Mouse (Mus musculus): ENCODE results near the gene Rhot1.
A peak's percentile ranks its signal among the peaks of the same experiment; 100 is the strongest.
"Not testable (repeated sequence)": the region's sequence is repeated elsewhere in the genome, so short reads cannot be mapped to it uniquely, and the experiment has no call there.

Rhot1 gene

GRCm38 (mm10) chr11:80208860-80209800 is at the start of gene Rhot1:
Gene Rhot1, plus strand, starts transcription at chr11:80209019.
- peak; percentile 89 to 94 for DNase-seq (ENCODE audit: low spot score in 2 of 2)

DNA sequence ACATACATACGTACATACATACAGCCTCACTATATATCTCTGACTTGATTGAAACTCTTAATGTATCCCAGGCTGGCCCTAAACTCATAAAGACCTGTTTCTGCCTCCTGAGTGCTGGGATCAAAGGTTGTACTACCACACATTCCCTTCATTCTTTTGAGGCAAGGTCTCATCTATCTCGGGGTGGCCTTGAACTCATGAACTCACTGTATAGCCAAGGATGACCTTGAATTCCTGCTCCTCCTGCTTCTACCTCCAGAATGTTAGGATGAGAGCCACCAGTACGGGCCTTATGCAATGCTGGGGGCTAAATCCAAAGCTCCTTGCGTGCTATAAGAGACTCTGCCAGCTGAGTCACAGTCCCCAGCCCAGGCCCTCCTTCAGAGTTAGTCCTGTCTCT is 47.8 kb upstream of the Rhot1 start:
- DNase-seq (ENCODE audit: low spot score in 2 of 2) = no peak

GRCm38 (mm10) chr11:80163362-80164116 is 45.3 kb upstream of the Rhot1 start:
- DNase-seq (ENCODE audit: low spot score in 2 of 2) = no peak

GRCm38 (mm10) chr11:80164224-80164623 is 44.6 kb upstream of the Rhot1 start:
- DNase-seq (ENCODE audit: low spot score in 2 of 2) = no peak

DNA sequence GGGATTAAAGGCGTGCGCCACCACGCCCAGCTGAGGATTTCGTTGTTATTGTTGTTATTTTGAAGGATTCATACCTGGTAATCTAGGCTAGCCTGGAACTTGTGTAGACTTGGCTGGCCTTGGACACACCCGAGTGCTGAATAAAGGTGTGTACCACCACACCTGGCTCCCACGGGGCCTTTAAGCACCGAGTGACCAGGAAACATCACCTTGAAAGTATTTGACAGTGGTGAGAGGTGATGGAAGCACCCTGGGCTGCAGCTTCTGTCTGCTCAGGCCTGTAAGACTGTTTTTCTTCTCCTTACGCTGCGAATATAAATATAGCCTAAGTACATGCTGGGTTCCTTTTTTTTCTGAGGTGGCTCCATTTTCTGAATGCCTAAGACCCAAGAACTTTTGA is 40.7 kb upstream of the Rhot1 start:
- no peak for DNase-seq (ENCODE audit: low spot score in 2 of 2)

GRCm38 (mm10) chr11:80168611-80169249 is 40.1 kb upstream of the Rhot1 start:
- no peak for DNase-seq (ENCODE audit: low spot score in 2 of 2)

GRCm38 (mm10) chr11:80169629-80170028 is 39.2 kb upstream of the Rhot1 start:
- no peak for DNase-seq (ENCODE audit: low spot score in 2 of 2)

GRCm38 (mm10) chr11:80170351-80170750 is 38.5 kb upstream of the Rhot1 start:
- no peak for DNase-seq (ENCODE audit: low spot score in 2 of 2)

DNA sequence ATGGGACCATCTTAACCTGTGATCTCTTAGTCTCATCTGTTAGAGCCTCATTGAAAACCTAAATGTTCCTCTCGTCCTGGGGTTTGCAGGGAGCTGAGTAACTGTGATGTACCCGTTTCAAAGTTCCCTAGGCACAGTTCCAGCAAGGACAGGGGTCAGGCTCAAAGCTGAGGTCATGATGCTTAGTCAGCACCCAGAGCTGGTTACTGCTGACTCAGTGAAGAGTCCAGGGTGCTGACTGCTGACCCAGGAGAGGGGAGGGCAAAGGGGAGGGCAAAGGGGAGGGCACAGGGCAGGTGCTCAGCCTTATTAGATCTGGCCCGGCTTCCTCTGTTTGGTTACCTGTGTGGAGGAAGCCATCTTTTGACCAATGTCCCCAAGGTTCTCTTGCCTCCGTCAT is 36.9 kb upstream of the Rhot1 start:
- no peak for DNase-seq (ENCODE audit: low spot score in 2 of 2)

DNA sequence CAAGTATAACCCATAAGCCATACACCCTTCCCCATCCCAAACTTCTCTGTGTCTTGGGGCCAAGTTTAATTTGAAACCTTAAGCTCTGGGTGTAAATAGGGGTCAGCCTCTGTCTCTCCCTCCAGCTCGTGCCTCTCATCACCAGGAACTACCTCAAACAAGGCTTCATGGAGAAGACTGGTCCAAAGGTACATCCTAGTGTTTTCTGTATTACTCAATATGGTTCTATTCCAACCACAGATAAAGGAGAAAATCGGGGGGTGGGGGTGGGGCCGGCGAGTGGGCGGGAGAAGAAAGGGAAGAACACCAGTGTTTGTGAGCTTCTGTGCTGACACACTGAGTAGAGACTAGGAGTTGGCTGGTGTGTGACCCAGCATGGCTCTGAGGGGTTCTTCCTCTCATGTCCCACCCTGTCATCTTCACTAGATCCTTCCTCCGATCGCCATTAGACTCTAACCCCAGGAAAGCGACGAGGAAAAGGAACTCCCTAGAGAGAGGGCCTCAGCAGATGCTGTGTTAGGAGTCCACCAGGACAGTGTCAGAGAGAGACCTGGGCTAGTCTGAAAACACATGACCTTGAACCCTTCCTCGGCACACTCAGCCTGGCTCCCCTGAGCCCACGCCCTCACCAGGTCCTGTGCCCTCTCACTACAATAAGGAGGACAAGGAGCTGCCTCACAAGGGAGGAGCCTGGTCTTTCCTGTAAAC is 34.7 kb upstream of the Rhot1 start:
- no peak for DNase-seq (ENCODE audit: low spot score in 2 of 2)

- no peak for DNase-seq (ENCODE audit: low spot score in 2 of 2)
These were observed 31.6 kb upstream of the Rhot1 start for GRCm38 (mm10) chr11:80176911-80177895.

DNA sequence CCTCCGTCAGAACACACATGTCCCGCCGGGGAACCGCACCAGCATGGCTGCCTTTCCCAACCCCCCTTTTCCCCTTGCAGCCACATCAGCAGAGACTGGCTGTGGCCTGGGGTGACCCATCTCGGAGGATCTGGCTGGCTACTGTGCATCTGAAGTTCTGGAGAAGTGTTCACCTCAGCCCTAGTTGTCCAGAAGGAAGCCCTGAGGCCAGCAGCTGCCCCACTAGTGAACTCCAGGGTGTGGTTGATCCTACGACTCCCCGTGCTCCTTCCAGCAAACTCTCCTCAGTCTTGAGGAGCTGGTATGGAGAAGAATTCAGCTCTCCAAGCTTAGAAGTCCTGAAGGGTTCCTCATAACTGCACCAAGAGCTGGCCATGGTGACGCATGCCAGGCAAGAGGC is 30.5 kb upstream of the Rhot1 start:
- no peak for DNase-seq (ENCODE audit: low spot score in 2 of 2)

DNA sequence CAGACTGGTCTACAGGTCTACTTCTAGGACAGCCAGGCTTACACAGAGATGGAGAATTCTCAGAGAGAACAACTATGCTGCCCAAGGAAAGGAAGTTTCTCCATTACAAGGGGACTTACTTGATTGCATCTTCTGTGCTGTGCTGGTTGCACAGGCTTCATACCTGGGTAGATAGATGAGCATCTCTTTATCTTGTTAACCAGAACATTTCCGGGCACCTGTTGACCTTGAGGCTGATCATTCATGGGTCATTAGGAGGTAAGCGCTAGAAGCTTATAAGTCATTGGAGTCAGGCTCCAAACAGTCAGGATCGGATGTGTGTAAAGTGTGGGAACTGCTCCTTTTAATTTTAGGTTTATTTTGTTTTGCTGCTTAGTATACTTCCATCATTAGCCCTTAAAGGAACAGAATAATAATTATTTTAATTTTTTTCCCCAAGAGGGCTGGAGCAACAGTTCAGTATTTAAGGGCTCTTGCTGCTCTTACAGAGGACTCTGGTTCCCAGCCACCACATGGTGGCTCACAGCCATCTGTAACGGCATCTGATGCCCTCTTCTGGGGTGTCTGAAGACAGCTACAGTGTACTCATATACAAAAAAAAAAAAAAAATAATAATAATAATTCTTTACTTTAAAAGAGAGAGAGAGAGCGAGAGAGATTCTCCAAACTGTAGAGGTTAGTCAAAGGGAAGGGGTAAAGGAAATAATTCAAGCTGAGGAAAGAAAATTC is 27.6 kb upstream of the Rhot1 start:
- DNase-seq (ENCODE audit: low spot score in 2 of 2) = no peak

GRCm38 (mm10) chr11:80183054-80183704 is 25.6 kb upstream of the Rhot1 start:
- DNase-seq (ENCODE audit: low spot score in 2 of 2) = not testable (repeated sequence)

GRCm38 (mm10) chr11:80183705-80184255 is 25.0 kb upstream of the Rhot1 start, which contains the start of gene Rnf135:
Gene Rnf135, plus strand, starts transcription at chr11:80183851.
- peak; percentile 60 to 76 for DNase-seq (ENCODE audit: low spot score in 2 of 2)

GRCm38 (mm10) chr11:80184531-80185071 is 24.2 kb upstream of the Rhot1 start:
- DNase-seq (ENCODE audit: low spot score in 2 of 2) = no peak

DNA sequence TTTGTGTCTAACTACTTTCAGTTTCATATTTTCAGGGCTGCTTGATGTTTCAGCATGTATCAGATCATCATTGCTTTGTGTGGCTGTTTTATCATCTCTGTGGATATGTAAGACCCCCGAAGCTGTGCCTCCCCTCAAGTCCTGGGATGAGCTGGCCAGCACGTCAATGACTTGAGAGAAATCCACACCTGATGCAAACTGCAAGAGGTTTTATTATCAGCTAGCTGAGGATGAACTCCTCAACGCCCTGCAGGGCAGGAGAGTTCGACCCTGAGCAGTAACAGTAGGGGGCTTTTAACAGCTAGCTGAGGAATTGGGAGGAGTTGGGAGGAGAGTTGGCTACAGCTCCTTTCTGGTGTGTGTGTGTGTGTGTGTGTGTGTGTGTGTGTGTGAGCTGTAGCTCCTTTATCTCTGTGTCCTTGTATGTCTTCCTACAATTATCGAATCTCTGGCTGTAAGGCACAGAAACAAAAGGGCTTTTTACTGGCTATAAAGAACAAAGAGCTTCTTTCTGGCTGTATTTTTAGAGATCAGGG is 23.3 kb upstream of the Rhot1 start:
- DNase-seq (ENCODE audit: low spot score in 2 of 2) = not testable (repeated sequence)

DNA sequence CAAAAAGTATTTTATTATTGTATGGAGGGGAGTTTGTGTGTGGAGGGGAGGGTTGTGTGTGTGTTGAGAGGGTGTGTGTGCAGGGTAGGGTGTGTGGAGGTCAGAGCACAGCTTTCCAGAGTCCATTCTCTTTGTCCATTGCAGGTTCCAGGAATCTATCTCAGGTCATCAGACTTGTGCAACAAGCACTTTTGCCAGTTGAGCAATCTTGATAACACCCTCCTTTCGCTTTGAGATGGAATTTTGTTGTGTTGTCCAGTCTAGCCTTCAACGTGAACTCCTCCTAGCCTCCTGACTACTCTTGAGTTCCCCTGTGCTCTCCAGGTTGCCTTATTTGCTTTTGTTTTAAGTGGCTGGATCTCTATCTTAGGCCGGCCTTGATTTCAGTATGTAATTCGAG is 18.5 kb upstream of the Rhot1 start:
- no peak for DNase-seq (ENCODE audit: low spot score in 2 of 2)

Data from frontal cortex, postnatal 14 days (tissue).